Mouse (Mus musculus) spleen, adult 2 months (tissue): ENCODE measurements at regions not wholly inside any gene's neighbourhood (a gene's known extent, or its start where the extent isn't known, plus 50 kb on each side); places are given as distances from the start of the nearest gene placed in this dataset.

Experiments used
- DNase-seq, 2 experiments: peaks; one replicate each; pipeline versions ENCODE4 v3.0.0 to v3.0.0-alpha.2; 2012 to 2021; ENCODE audit warnings: low spot score in 2 of 2, low read depth in 1 of 2
- H3K27ac ChIP-seq: fragments of 200-500 bp; 2 replicates; pipeline ENCODE4 v1.5.1; 2012; ENCODE audit warnings: low read length, inconsistent platforms; ENCODE audit not compliant: insufficient read depth
- H3K27me3 ChIP-seq: fragments of 200-500 bp; 2 replicates; pipeline ENCODE4 v1.6.1; 2012; ENCODE audit warnings: mild to moderate bottlenecking, moderate library complexity, low read length, inconsistent platforms; ENCODE audit not compliant: control insufficient read depth, insufficient read depth
- H3K36me3 ChIP-seq: fragments of 200-500 bp; 2 replicates; pipeline ENCODE4 v1.6.1; 2012; ENCODE audit warnings: mild to moderate bottlenecking, low read length, inconsistent platforms; ENCODE audit not compliant: control insufficient read depth, insufficient read depth
- H3K4me1 ChIP-seq: fragments of 200-500 bp; 2 replicates; pipeline ENCODE4 v1.6.1; 2011; ENCODE audit warnings: inconsistent platforms; ENCODE audit not compliant: control insufficient read depth, insufficient read depth, insufficient read length
- H3K4me3 ChIP-seq: fragments of 200-500 bp; 2 replicates; pipeline ENCODE4 v1.5.1; 2011; ENCODE audit warnings: mild to moderate bottlenecking, inconsistent platforms; ENCODE audit not compliant: insufficient read depth, insufficient read length; ENCODE audit errors: extremely low read depth
- CTCF ChIP-seq: fragments of 200-500 bp; IDR thresholded peaks from 2 replicates; pipeline ENCODE4 v1.5.1; 2011; ENCODE audit warnings: mild to moderate bottlenecking, inconsistent platforms; ENCODE audit not compliant: insufficient read depth, insufficient read length, insufficient replicate concordance; ENCODE audit errors: extremely low read depth
- POLR2A ChIP-seq: fragments of 200-500 bp; IDR thresholded peaks from 2 replicates; pipeline ENCODE4 v1.6.1; 2011; ENCODE audit warnings: low read depth, low read length, inconsistent platforms
- WGBS: fragments of 180-500 bp; shearing (Covaris S2); methylation state at CpG from one replicate; pipeline ENCODE4 v1.1.7; 2018; 5-methylcytosine and 5-hydroxymethylcytosine counted together

- no peak for DNase-seq
- H3K27ac ChIP-seq = no peak overlapping the region
- H3K36me3 ChIP-seq = no peaks in the 10 kb centered on the region
- no peak overlapping the region for H3K4me3 ChIP-seq
- no peaks in the 10 kb centered on the region for H3K27me3 ChIP-seq
- TF ChIP-seq CTCF (no peak), POLR2A (no peak)
- 80% methylated on average over 8 of the region's 8 CpGs for WGBS
- no peaks in the 10 kb centered on the region for H3K4me1 ChIP-seq
Observed at GRCm38 (mm10) chr8:90535515-90536156, 187.5 kb upstream of the Tox3 start.

DNA sequence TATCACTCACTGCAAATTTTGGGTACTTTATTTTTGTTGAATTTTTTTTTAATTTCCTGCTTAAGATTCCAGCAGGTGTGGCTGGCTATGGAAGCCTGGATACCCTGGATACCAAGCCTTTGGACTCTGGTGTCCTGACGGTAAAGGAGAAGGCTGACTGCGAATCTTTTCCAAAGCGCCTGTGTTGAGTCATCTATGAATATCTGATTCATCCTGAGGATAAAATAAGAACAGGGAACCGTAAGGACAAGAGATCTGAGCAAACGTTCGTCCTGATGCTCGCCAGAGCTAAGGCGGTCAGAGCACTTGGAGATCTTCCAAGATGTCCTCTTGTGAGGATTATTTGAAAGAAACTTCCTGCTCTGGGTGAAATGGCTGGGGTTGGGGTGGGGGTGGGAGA lies 173.2 kb upstream of the Tox3 start:
- no peak for TF ChIP-seq CTCF
- Histone ChIP-seq H3K4me1 (no peaks in the 10 kb centered on the region), H3K4me3 (no peak overlapping the region), H3K27ac (no peak overlapping the region), H3K27me3 (no peaks in the 10 kb centered on the region), H3K36me3 (no peaks in the 10 kb centered on the region)
- DNase-seq = no peak
- 83% methylated on average over 8 of the region's 8 CpGs for WGBS

- TF ChIP-seq CTCF = no peak
- no peaks in the 10 kb centered on the region for H3K36me3 ChIP-seq
- 53% methylated on average over 4 of the region's 4 CpGs for WGBS
- no peaks in the 10 kb centered on the region for H3K4me1 ChIP-seq
- DNase-seq = no peak
- H3K27ac ChIP-seq = no peak overlapping the region
- H3K27me3 ChIP-seq = no peaks in the 10 kb centered on the region
- H3K4me3 ChIP-seq = no peak overlapping the region
Observed at GRCm38 (mm10) chr8:90520186-90520585, 172.0 kb upstream of the Tox3 start.

DNA sequence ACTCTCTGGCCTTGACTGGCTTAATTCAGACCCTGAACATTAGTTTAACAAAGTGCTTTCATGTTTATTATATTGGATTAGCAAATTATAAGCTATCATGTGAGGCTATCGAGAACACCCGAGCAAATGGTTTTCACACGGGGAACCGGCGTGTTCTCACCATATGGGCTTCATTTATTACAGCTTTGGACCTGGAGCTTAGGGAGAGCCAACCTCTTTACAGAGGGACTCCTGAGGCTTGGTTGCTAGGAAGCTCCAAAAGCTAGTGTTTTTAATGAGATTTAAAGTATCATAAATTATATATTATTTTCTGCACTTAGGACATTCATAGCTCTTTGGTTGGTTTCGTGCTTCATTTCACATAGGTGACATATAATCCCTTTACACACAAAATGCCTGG lies 171.4 kb upstream of the Tox3 start:
- 92% methylated on average over 6 of the region's 6 CpGs for WGBS
- no peak overlapping the region for H3K4me3 ChIP-seq
- no peaks in the 10 kb centered on the region for H3K36me3 ChIP-seq
- DNase-seq = no peak
- no peaks in the 10 kb centered on the region for H3K4me1 ChIP-seq
- H3K27me3 ChIP-seq = no peaks in the 10 kb centered on the region
- TF ChIP-seq CTCF (no peak), POLR2A (no peak)
- H3K27ac ChIP-seq = no peak overlapping the region

DNA sequence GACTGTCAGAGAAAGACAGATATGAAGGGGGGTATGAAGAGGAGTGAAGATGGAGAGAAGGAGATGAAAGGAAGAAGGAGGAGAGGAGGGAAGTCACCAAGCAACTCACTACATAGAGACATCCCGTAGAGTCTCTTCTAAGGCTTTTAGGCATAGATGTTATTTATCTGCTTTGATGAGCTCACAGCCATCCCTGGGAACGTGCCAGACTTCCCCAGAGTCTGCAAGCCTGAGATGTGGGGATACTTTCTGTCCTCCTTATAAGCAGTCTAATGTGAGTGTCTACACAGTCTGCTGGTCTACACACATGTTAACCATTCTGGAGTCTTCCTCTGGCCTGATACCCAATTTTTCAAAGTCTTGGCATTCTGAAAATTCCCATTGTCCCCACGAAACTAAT lies 166.0 kb upstream of the Tox3 start:
- H3K36me3 ChIP-seq = no peaks in the 10 kb centered on the region
- no peak overlapping the region for H3K27ac ChIP-seq
- WGBS = 60% methylated on average over 3 of the region's 3 CpGs
- H3K4me3 ChIP-seq = no peak overlapping the region
- TF ChIP-seq POLR2A = no peak
- no peak for TF ChIP-seq CTCF
- no peak for DNase-seq
- no peaks in the 10 kb centered on the region for H3K27me3 ChIP-seq
- no peaks in the 10 kb centered on the region for H3K4me1 ChIP-seq

DNA sequence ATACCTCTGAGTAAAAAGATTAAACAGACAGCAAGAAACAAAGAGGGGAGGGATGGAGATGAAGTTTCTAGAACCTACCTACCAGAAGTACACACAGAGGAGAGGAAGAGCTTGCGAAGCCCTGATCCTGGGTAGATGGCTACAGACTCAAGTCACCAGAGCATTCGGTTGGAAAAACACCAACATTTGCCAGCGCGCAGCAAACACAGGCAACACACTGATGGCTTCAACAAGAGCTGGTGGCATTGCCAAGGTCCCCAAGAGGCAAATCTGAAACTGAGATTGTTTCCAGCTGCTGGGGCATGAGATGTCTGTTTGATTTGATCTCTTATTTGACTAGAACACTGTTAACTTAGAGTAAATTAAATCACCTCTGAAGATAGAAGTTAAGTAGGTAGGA lies 165.5 kb upstream of the Tox3 start:
- Histone ChIP-seq H3K36me3 (no peaks in the 10 kb centered on the region), H3K4me1 (no peaks in the 10 kb centered on the region), H3K4me3 (no peak overlapping the region), H3K27me3 (no peaks in the 10 kb centered on the region), H3K27ac (no peak overlapping the region)
- 93% methylated on average over 4 of the region's 4 CpGs for WGBS
- TF ChIP-seq POLR2A = no peak
- TF ChIP-seq CTCF = no peak
- no peak for DNase-seq

DNA sequence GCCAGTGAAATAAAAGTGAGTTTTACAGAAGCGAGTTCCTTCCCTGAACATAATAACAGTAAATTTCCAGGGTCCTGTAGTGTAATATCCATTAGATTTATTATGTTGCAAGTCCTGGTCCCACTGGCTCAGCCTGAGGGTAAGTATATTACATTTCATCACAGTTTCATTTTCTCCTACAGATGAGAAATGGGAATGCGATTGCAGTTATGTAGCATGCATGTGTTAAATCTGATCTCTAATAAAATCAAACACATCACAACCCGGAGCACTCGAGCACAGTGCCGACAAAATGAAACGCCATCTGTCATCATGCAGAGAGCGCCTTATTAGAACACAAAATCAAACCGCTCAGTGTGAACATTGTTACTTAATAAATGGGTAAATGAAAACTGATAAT lies 165.0 kb upstream of the Tox3 start:
- 90% methylated on average over 8 of the region's 8 CpGs for WGBS
- no peak for DNase-seq
- H3K27me3 ChIP-seq = no peaks in the 10 kb centered on the region
- TF ChIP-seq POLR2A = no peak
- TF ChIP-seq CTCF = no peak
- no peak overlapping the region for H3K27ac ChIP-seq
- H3K4me1 ChIP-seq = no peaks in the 10 kb centered on the region
- no peaks in the 10 kb centered on the region for H3K36me3 ChIP-seq
- H3K4me3 ChIP-seq = no peak overlapping the region

GRCm38 (mm10) chr8:90512594-90512993 lies 164.5 kb upstream of the Tox3 start:
- WGBS = 63% methylated on average over 2 of the region's 2 CpGs
- H3K36me3 ChIP-seq = no peaks in the 10 kb centered on the region
- no peak for DNase-seq
- no peaks in the 10 kb centered on the region for H3K27me3 ChIP-seq
- no peaks in the 10 kb centered on the region for H3K4me1 ChIP-seq
- no peak overlapping the region for H3K4me3 ChIP-seq
- H3K27ac ChIP-seq = no peak overlapping the region
- TF ChIP-seq POLR2A (no peak), CTCF (no peak)
